Mouse (Mus musculus) brain, embryonic 14.5 days (tissue): Measurements from ENCODE around the gene Gnl1.
"Not testable (repeated sequence)": the region's sequence is repeated elsewhere in the genome, so short reads cannot be mapped to it uniquely, and the experiment has no call there.

Source experiments
- CTCF ChIP-seq: fragments of 200-500 bp; IDR thresholded peaks from 2 replicates; pipeline ENCODE4 v1.5.1; 2012; ENCODE audit warnings: inconsistent platforms, mild to moderate bottlenecking, moderate library complexity, borderline replicate concordance; ENCODE audit not compliant: insufficient read depth, insufficient read length; ENCODE audit errors: extremely low read depth
- POLR2A ChIP-seq: fragments of 200-500 bp; IDR thresholded peaks from 2 replicates; pipeline ENCODE4 v1.6.1; 2012; ENCODE audit warnings: mild to moderate bottlenecking, inconsistent platforms, borderline replicate concordance; ENCODE audit not compliant: poor library complexity, insufficient read depth, insufficient read length, severe bottlenecking; ENCODE audit errors: extremely low read depth

GRCm38 (mm10) chr17:36036126-36036525 lies 56.5 kb downstream of the Gnl1 start:
- not testable (repeated sequence) for TF ChIP-seq CTCF, POLR2A
